Mouse (Mus musculus) ES-E14 (cell line): Measurements from ENCODE around the gene Sox18. TPM values are rescaled to one million over a fixed set of nuclear protein-coding genes. Genes with fewer than 3 reads are reported as not detected.

Experiments used
- DNase-seq: peaks from one replicate; pipeline ENCODE4 v3.0.0-alpha.2; 2013; ENCODE audit warnings: low read depth, low spot score
- H3K27ac ChIP-seq: 2 replicates; pipeline ENCODE4 v1.5.1; 2012; ENCODE audit warnings: low read depth, mild to moderate bottlenecking, low read length, moderate library complexity, mixed read lengths; ENCODE audit not compliant: poor library complexity, insufficient read depth, severe bottlenecking
- H3K36me3 ChIP-seq: 2 replicates; pipeline ENCODE4 v1.6.1; 2012; ENCODE audit warnings: mild to moderate bottlenecking, low read length, moderate library complexity, mixed read lengths; ENCODE audit not compliant: control insufficient read depth, poor library complexity, insufficient read depth, severe bottlenecking
- H3K4me1 ChIP-seq, 2 experiments: fragments of 150-350 bp in 1 of 2; sonication (generic) in 1 of 2; 2 replicates each; pipeline ENCODE4 v1.6.1; 2012; ENCODE audit warnings: low read length in 2 of 2, mild to moderate bottlenecking in 1 of 2, mixed read lengths in 1 of 2; ENCODE audit not compliant: control insufficient read depth in 2 of 2, insufficient read depth in 2 of 2, poor library complexity in 1 of 2
- H3K4me3 ChIP-seq, 2 experiments: fragments of 150-350 bp in 1 of 2; sonication (generic) in 1 of 2; 2 replicates each; pipeline ENCODE4 v1.5.1; 2012; ENCODE audit warnings: low read length in 2 of 2, low read depth in 1 of 2, mild to moderate bottlenecking in 1 of 2, mixed read lengths in 1 of 2; ENCODE audit not compliant: insufficient read depth in 1 of 2, poor library complexity in 1 of 2, severe bottlenecking in 1 of 2
- H3K9ac ChIP-seq: 2 replicates; pipeline ENCODE4 v1.6.1; 2012; ENCODE audit warnings: low read depth, mild to moderate bottlenecking, low read length, mixed read lengths; ENCODE audit not compliant: poor library complexity, insufficient read depth, severe bottlenecking
- H3K9me3 ChIP-seq: fragments of 150-350 bp; sonication (generic); 2 replicates; pipeline ENCODE4 v1.6.1; 2012; ENCODE audit warnings: low read depth, mild to moderate bottlenecking, low read length; ENCODE audit not compliant: control insufficient read depth, insufficient read depth
- CHD2 ChIP-seq: IDR thresholded peaks from 2 replicates; pipeline ENCODE4 v1.6.1; 2014; ENCODE audit warnings: mild to moderate bottlenecking, low read depth, low read length, inconsistent platforms
- HCFC1 ChIP-seq: IDR thresholded peaks from 2 replicates; pipeline ENCODE4 v1.6.1; 2012; ENCODE audit warnings: low read length, inconsistent platforms, borderline replicate concordance; ENCODE audit not compliant: insufficient read depth
- MAFK ChIP-seq: IDR thresholded peaks from 2 replicates; pipeline ENCODE4 v1.6.1; 2014; ENCODE audit warnings: mild to moderate bottlenecking, low read depth, low read length, inconsistent platforms; ENCODE audit not compliant: insufficient read depth
- ZC3H11A ChIP-seq: IDR thresholded peaks from 2 replicates; pipeline ENCODE4 v1.6.1; 2012; ENCODE audit warnings: low read depth, mild to moderate bottlenecking, inconsistent platforms, low read length, borderline replicate concordance
- ZNF384 ChIP-seq: IDR thresholded peaks from 2 replicates; pipeline ENCODE4 v1.6.1; 2012; ENCODE audit warnings: low read depth, low read length, inconsistent platforms
- in situ Hi-C, 2 experiments: fragments of 600-800 bp; cut with MboI; formaldehyde crosslinking; loops; one replicate each; pipeline ENCODE4 v1.15.1; 2025; ENCODE audit warnings: low sequenced_read_pairs in 2 of 2, inconsistent platforms in 1 of 2; ENCODE audit not compliant: unreplicated experiment in 2 of 2
- total RNA-seq: library from RNA; depleted of rRNA; stranded (reverse); fragments of 300-350 nt; gene quantifications from 2 replicates; pipeline ENCODE4 v1.2.3, GENCODE M21; 2012

The Sox18 gene
- total RNA-seq, 1 experiment, result 0.36 TPM

GRCm38 (mm10) chr2:181656734-181657133 lies 14.7 kb downstream of the Sox18 start, which contains the start of gene Gm29797:
Gene Gm29797, plus strand, starts transcription at chr2:181657034.
- TF ChIP-seq CHD2 (no peak), HCFC1 (no peak), MAFK (no peak), ZC3H11A (no peak), ZNF384 (no peak)
- Histone ChIP-seq H3K9me3 (no peaks in the 10 kb centered on the region), H3K27ac (no peak within 1 kb of the TSS), H3K4me1 (peaks cover 2 to 9% of the 10 kb centered on the region in 2 experiments; a peak in 2 of 4 replicates), H3K4me3 (no peak within 1 kb of the TSS), H3K9ac (no peak within 1 kb of the TSS), H3K36me3 (peaks cover 20% of the 10 kb centered on the region)
- in situ Hi-C loops, result no loop called here
- DNase-seq, result no peak

- Histone ChIP-seq H3K4me3 (no peak overlapping the region), H3K36me3 (peaks cover 37% of the 10 kb centered on the region), H3K9me3 (no peaks in the 10 kb centered on the region), H3K9ac (no peak overlapping the region), H3K27ac (no peak overlapping the region), H3K4me1 (peaks cover 0 to 3% of the 10 kb centered on the region in 2 experiments; a peak in 1 of 4 replicates)
- DNase-seq, result no peak
- TF ChIP-seq ZNF384, result no peak
- TF ChIP-seq HCFC1, result no peak
- TF ChIP-seq ZC3H11A, result no peak
- TF ChIP-seq CHD2, result no peak
- TF ChIP-seq MAFK, result no peak
- in situ Hi-C loops, result no loop called here
These were observed 17.9 kb downstream of the Sox18 start for GRCm38 (mm10) chr2:181653523-181653922.

- TF ChIP-seq CHD2, result no peak
- TF ChIP-seq ZNF384, result no peak
- no peak for TF ChIP-seq ZC3H11A
- no peak for TF ChIP-seq HCFC1
- TF ChIP-seq MAFK, result no peak
- no peak overlapping the region for H3K4me3 ChIP-seq
- peaks cover 0 to 3% of the 10 kb centered on the region in 2 experiments; a peak in 1 of 4 replicates for H3K4me1 ChIP-seq
- H3K27ac ChIP-seq, result no peak overlapping the region
- no peaks in the 10 kb centered on the region for H3K9me3 ChIP-seq
- in situ Hi-C loops, result no loop called here
- no peak for DNase-seq
- peaks cover 41% of the 10 kb centered on the region for H3K36me3 ChIP-seq
- no peak overlapping the region for H3K9ac ChIP-seq
These were observed 18.4 kb downstream of the Sox18 start for GRCm38 (mm10) chr2:181653065-181653464.

GRCm38 (mm10) chr2:181648926-181649325 lies 22.5 kb downstream of the Sox18 start:
- Histone ChIP-seq H3K9ac (no peak overlapping the region), H3K9me3 (no peaks in the 10 kb centered on the region), H3K36me3 (peaks cover 42% of the 10 kb centered on the region), H3K4me1 (no peaks in the 10 kb centered on the region), H3K4me3 (no peak overlapping the region), H3K27ac (no peak overlapping the region)
- TF ChIP-seq MAFK (no peak), CHD2 (no peak), ZNF384 (no peak), ZC3H11A (no peak), HCFC1 (no peak)
- DNase-seq, result no peak
- in situ Hi-C loops, result no loop called here
